Mouse (Mus musculus) erythroblast, embryonic 14.5 days (primary cell): ENCODE data around the gene Cmbl.

Experiments used
- GATA1 ChIP-seq: IDR thresholded peaks from 2 replicates; pipeline ENCODE4 v1.6.1; 2012; ENCODE audit warnings: low read length, inconsistent platforms, mixed read lengths
- TAL1 ChIP-seq: IDR thresholded peaks from 3 replicates; pipeline ENCODE4 v1.6.1; 2012; ENCODE audit warnings: low read length, inconsistent platforms, mixed read lengths

- TF ChIP-seq TAL1 (no peak), GATA1 (no peak)
These were observed 67.3 kb downstream of the Cmbl start for GRCm38 (mm10) chr15:31632478-31632877.
